Mouse (Mus musculus): Measurements from ENCODE around the gene Rhov.

DNA sequence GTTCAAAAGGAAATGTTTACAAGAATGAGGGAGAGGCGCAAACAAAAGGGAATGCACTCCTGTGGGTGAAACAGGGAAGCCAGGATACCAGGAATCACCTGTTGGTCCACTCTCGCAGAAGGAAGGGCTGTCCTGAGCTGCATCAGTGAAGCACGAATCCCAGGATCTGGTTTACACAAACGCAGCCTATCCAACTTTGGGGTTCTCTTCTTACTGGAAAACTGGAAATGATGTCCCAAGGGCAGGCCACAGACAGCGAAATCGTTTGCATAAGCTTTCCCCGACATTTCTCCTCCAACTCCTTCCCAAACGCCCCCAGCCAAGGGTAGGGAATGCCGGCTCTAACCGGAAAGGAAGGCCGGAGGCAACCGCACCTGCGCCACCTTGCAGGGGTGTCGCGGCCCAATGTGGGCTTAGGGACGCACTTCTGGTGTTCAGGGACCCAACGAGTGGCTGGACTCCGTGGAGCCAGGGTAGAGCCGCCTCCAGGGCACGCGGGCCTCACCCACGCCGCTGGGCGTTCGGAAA, 34.3 kb downstream of the Rhov start:
- no peak for TF ChIP-seq CTCF (IDR thresholded peaks at IDR 0.05; ENCODE audit: borderline replicate concordance, insufficient read depth, low read length)
- no peak for TF ChIP-seq POLR2A (IDR thresholded peaks at IDR 0.05; ENCODE audit: low read depth, low read length)

All from embryonic fibroblast, embryonic 13.5 days (primary cell).